Mouse (Mus musculus) olfactory bulb, adult 2 months (tissue): ENCODE measurements around the gene Kremen1. TPM values are rescaled to one million over a fixed set of nuclear protein-coding genes. Genes with fewer than 3 reads are reported as not detected.

Source experiments
- H3K27ac ChIP-seq: fragments of 200-500 bp; 2 replicates; pipeline ENCODE4 v1.5.1; 2012; ENCODE audit warnings: low read depth, low read length; ENCODE audit not compliant: insufficient read depth
- H3K4me1 ChIP-seq: fragments of 200-500 bp; 2 replicates; pipeline ENCODE4 v1.6.1; 2012; ENCODE audit warnings: low read length; ENCODE audit not compliant: control insufficient read depth, insufficient read depth
- H3K4me3 ChIP-seq: fragments of 200-500 bp; 2 replicates; pipeline ENCODE4 v1.5.1; 2012; ENCODE audit warnings: mild to moderate bottlenecking, low read depth, low read length, moderate library complexity; ENCODE audit not compliant: insufficient read depth
- CTCF ChIP-seq: fragments of 200-500 bp; IDR thresholded peaks from 2 replicates; pipeline ENCODE4 v1.5.1; 2012; ENCODE audit warnings: low read depth, mild to moderate bottlenecking, low read length, moderate library complexity; ENCODE audit not compliant: insufficient read depth
- POLR2A ChIP-seq: fragments of 200-500 bp; IDR thresholded peaks from 2 replicates; pipeline ENCODE4 v1.6.1; 2012; ENCODE audit warnings: mild to moderate bottlenecking, low read depth, low read length, moderate library complexity; ENCODE audit not compliant: insufficient read depth
- WGBS: fragments of 180-500 bp; shearing (Covaris S2); methylation state at CpG from one replicate; pipeline ENCODE4 v1.1.7; 2018; 5-methylcytosine and 5-hydroxymethylcytosine counted together
- polyA plus RNA-seq: library from polyadenylated mRNA; stranded (reverse); fragments of >200 nt; gene quantifications from 2 replicates; pipeline ENCODE4 v1.2.4, GENCODE M21; 2012; ENCODE audit warnings: low replicate concordance; ENCODE audit not compliant: missing spikeins, insufficient read depth, insufficient read length

Gene Kremen1
- polyA plus RNA-seq, 1 experiment: not detected

DNA sequence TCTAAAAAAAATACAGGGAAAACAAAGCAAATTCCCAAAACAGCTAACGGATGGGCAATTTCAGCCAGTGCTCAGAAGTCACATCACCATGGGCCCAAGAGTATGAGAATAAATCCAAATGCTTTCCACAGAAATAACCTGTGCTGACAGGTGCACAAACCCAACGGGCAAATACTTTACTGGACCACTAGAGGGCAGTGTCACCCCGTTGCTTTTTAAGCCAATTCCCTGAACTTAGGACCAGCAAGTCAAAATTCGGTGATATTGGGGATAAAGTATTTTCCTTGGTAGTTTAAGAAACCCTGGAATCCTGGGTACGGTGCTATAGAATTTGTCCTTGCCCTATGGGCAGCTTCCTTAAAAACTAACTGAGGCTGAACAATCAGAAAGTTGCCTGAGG is 29.3 kb upstream of the Kremen1 start:
- Histone ChIP-seq H3K4me1 (0 out of 2 replicates have a peak, but pooled peaks cover 4% of the 10 kb centered on the region), H3K27ac (no peak overlapping the region), H3K4me3 (no peak overlapping the region)
- 8% methylated on average over 5 of the region's 5 CpGs for WGBS
- no peak for TF ChIP-seq CTCF
- TF ChIP-seq POLR2A: no peak

DNA sequence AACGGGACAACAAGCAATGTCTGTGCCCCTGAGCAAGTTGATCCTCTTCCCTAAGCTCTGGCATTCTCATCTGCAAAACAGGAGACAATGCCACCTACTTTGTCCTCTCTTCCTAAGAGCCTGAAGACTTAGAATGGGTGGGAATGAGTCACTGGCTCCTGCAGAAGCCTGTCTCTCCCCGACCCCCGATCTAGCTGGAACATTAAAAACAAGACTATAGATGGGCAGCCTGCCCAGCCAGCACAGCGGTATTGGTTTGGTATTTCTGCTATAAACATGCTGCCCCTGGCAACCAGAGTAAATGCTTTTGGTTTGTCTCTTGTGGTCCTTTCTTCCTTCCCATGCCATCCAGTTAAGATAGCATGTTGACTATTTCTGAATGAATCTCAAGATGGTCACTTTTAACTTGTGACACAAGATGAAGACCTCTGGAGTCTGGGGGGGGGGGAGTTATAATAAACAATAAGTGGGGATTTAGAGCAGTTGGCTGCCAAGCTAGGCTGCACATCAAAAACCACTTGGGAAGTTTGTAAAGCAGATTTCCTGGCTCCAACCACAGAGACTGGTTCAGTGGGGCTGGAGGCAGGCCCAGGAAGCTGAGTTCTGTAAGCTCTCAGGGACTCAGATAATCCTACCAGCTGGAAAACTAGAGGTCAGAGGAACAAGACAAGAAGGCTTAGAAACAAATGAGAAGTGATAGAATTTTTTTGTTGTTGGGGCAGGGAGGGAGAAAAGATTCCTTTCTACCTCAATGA is 28.6 kb upstream of the Kremen1 start:
- Histone ChIP-seq H3K27ac (no peak overlapping the region), H3K4me3 (no peak overlapping the region), H3K4me1 (0 out of 2 replicates have a peak, but pooled peaks cover 4% of the 10 kb centered on the region)
- WGBS: 23% methylated on average over 4 of the region's 4 CpGs
- TF ChIP-seq CTCF: no peak
- TF ChIP-seq POLR2A: no peak

DNA sequence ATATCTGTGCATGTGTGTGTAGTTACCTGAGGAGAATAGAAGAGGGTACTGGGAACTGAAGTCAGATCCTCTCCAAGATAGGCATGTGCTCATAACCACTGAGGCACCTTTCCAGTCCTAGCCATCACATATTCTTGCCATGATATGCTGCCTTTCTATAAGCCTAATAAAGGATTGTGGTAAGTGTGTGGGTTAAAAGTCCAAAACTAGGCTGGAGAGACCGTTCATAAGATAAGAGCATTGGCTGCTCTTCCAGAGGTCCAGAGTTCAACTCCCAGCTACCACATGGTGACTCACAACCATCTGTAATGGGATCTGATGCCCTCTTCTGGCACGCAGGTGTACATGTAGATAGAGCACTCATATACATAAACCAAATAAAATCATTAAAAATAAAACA is 22.6 kb upstream of the Kremen1 start:
- no peak for TF ChIP-seq POLR2A
- no peak for TF ChIP-seq CTCF
- 98% methylated on average over 2 of the region's 2 CpGs for WGBS
- Histone ChIP-seq H3K4me1 (0 out of 2 replicates have a peak, but pooled peaks cover 2% of the 10 kb centered on the region), H3K4me3 (no peak overlapping the region), H3K27ac (no peak overlapping the region)

- 55% methylated on average over 7 of the region's 7 CpGs for WGBS
- no peak for TF ChIP-seq CTCF
- no peak for TF ChIP-seq POLR2A
- no peaks in the 10 kb centered on the region; the same call in 1 of the 2 replicates for H3K4me1 ChIP-seq
- no peak overlapping the region for H3K27ac ChIP-seq
- H3K4me3 ChIP-seq: no peak overlapping the region
These were observed 19.6 kb upstream of the Kremen1 start for GRCm38 (mm10) chr11:5280932-5281331.

GRCm38 (mm10) chr11:5278463-5278862 is 17.1 kb upstream of the Kremen1 start:
- Histone ChIP-seq H3K4me1 (peaks cover 6% of the 10 kb centered on the region), H3K27ac (no peak overlapping the region), H3K4me3 (no peak overlapping the region)
- 97% methylated on average over 2 of the region's 2 CpGs for WGBS
- no peak for TF ChIP-seq POLR2A
- TF ChIP-seq CTCF: no peak

DNA sequence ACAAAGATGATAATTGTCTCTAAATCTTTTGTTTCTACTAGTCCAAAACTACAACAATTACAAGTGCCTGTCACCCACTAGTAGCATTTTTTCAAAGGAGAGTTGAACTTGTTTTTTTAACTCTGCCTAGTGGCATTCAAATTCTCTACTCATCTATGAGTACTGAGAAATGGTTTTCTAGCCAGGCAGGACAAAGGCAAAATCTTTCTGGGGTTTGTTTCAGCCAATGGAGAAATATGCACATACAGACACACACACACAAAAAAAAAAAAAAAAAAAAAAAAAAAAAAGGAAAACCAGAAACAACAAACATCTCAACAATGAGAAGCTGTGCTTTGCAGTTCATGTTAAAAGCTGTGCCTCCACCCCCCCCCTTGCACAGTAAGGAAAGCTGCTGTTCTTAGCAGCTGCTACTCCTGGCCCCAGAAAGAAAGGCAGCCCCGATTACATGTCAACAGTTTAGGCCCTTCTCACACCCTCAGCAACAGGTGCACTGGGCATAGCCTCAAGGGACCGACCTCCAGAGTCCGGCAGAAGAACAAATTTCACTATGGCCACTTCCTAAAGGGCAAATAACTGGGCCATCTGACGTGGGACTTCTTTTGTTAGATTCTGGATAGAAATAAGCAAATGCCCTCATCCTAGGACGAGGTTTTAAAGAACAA is 16.1 kb upstream of the Kremen1 start:
- TF ChIP-seq CTCF (no peak), POLR2A (no peak)
- Histone ChIP-seq H3K4me1 (peaks cover 9% of the 10 kb centered on the region), H3K4me3 (no peak overlapping the region), H3K27ac (no peak overlapping the region)
- 57% methylated on average over 5 of the region's 5 CpGs for WGBS

DNA sequence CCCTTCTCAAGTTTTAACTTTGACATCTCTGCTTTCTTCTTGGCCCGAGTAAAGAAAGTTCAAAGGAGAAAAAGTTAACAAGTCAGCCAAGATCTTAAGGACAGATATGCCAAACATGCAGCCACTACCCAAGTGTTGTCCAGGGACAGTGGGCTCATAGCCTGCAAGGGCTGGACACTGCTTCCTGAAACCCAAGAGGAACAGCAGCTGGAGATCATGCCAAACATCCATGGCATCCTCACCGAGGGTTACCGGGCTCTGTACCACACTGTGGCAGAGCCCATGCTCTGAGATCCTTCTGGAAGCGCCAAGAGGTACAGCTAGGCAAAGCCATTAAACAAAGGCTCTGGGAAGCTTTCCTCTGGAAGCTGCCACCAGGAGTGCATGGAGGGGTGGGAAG is 13.9 kb upstream of the Kremen1 start:
- H3K27ac ChIP-seq: no peak overlapping the region
- TF ChIP-seq POLR2A (no peak), CTCF (no peak)
- H3K4me3 ChIP-seq: no peak overlapping the region
- H3K4me1 ChIP-seq: peaks cover 15% of the 10 kb centered on the region
- 79% methylated on average over 4 of the region's 4 CpGs for WGBS

- Histone ChIP-seq H3K4me1 (peaks cover 15% of the 10 kb centered on the region), H3K4me3 (no peak overlapping the region), H3K27ac (no peak overlapping the region)
- 89% methylated on average over 9 of the region's 9 CpGs for WGBS
- no peak for TF ChIP-seq CTCF
- TF ChIP-seq POLR2A: no peak
These were observed 11.3 kb upstream of the Kremen1 start for GRCm38 (mm10) chr11:5272536-5273234.

- H3K4me3 ChIP-seq: no peak overlapping the region
- no peak overlapping the region for H3K27ac ChIP-seq
- WGBS: 58% methylated on average over 4 of the region's 4 CpGs
- no peak for TF ChIP-seq POLR2A
- no peak for TF ChIP-seq CTCF
- H3K4me1 ChIP-seq: peaks cover 15% of the 10 kb centered on the region
These were observed 10.7 kb upstream of the Kremen1 start for GRCm38 (mm10) chr11:5272066-5272360.
